Mouse (Mus musculus) cerebellum, adult 2 months (tissue): ENCODE measurements around the gene Atg13. TPM values are rescaled to one million over a fixed set of nuclear protein-coding genes. Genes with fewer than 3 reads are reported as not detected.

Experiments
- DNase-seq, 2 experiments: peaks; one replicate each; pipeline ENCODE4 v3.0.0; 2021
- H3K27ac ChIP-seq: fragments of 200-500 bp; 2 replicates; pipeline ENCODE4 v1.5.1; 2012; ENCODE audit warnings: low read length, control low read depth, inconsistent platforms; ENCODE audit not compliant: insufficient read depth
- H3K27me3 ChIP-seq: fragments of 200-500 bp; 2 replicates; pipeline ENCODE4 v1.6.1; 2012; ENCODE audit warnings: inconsistent platforms, mild to moderate bottlenecking, low read length, moderate library complexity; ENCODE audit not compliant: control insufficient read depth, insufficient read depth
- H3K4me1 ChIP-seq: fragments of 200-500 bp; 2 replicates; pipeline ENCODE4 v1.6.1; 2011; ENCODE audit warnings: low read length; ENCODE audit not compliant: control insufficient read depth, insufficient read depth
- H3K4me3 ChIP-seq: fragments of 200-500 bp; replicated peaks from 2 replicates; pipeline ENCODE3; 2011; ENCODE audit warnings: mild to moderate bottlenecking, low read depth, low read length, control low read depth; ENCODE audit not compliant: insufficient read depth
- CTCF ChIP-seq: fragments of 200-500 bp; IDR thresholded peaks from 2 replicates; pipeline ENCODE4 v1.5.1; 2011; ENCODE audit warnings: low read depth, mild to moderate bottlenecking, control low read depth, low read length, moderate library complexity, borderline replicate concordance; ENCODE audit not compliant: insufficient read depth
- POLR2A ChIP-seq: fragments of 200-500 bp; IDR thresholded peaks from 2 replicates; pipeline ENCODE4 v1.6.1; 2011; ENCODE audit warnings: low read length, control low read depth, borderline replicate concordance; ENCODE audit not compliant: insufficient read depth
- WGBS: fragments of 180-500 bp; shearing (Covaris S2); methylation state at CpG from one replicate; pipeline ENCODE4 v1.1.7; 2018; 5-methylcytosine and 5-hydroxymethylcytosine counted together
- polyA plus RNA-seq: library from polyadenylated mRNA; depleted of rRNA; stranded (reverse); fragments of >200 nt; gene quantifications from 2 replicates; pipeline ENCODE4 v1.2.3, GENCODE M21; 2012

The Atg13 gene
- polyA plus RNA-seq, 1 experiment, result 126 TPM

DNA sequence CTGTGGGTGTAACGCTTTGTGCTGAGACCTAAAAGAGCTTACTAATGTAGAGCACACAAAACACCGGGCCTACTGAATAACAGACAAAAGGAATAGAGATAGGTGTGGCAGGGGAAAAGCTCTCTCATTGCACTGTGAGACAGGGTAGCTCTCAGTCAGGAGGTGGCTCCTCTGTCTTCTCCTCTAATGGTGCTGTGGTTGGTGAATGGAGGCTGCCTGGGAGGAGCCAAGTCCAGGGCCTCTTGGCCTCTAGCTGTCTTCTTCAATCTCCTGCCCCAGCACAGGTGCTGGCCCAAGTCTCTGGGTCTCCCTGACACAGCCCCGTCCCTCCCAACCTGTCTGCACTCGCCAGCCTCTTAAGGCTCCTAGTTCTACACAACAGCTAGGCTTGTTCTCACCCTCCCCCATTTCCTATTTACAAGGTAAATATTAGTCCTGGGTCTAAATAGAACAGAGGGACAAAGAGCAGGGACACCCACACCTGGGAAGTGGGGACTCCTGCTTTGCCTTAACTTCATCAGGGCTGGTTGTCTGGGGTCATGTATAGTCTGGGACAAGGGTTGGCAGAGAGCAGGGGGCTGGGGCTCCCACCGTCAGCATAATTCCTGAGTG, 73.5 kb downstream of the Atg13 start:
- H3K27ac ChIP-seq, result no peak overlapping the region
- no peaks in the 10 kb centered on the region for H3K27me3 ChIP-seq
- no peak for TF ChIP-seq CTCF
- TF ChIP-seq POLR2A, result no peak
- WGBS, result 87% methylated on average over 5 of the region's 5 CpGs
- DNase-seq, result no peak
- H3K4me1 ChIP-seq, result peaks cover 21% of the 10 kb centered on the region
- H3K4me3 ChIP-seq, result no peak overlapping the region

DNA sequence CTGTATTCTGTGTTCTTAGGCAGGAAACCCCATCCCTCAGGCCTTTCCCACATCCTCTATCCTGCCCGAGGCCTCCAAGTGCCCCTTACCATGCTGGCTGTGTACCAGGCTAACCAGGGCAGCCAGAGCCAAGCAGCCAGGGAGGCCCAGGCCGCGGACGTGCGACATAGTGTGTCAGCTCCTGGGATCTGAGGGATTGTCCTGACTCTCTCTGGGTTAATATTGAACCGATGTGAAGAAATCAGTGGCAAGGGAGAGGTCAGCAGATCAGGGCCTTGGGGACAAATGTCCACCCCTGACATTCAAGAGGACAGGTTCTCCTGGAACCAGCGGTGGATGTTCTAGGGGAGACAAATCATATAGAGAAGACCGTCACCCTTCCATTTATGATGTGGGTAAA, 74.1 kb downstream of the Atg13 start, which contains the start of gene F2:
F2 (minus strand) TSS at position 186 of the 400 bp plus-strand sequence.
- H3K4me1 ChIP-seq, result peaks cover 21% of the 10 kb centered on the region
- H3K4me3 ChIP-seq, result no peak within 1 kb of the TSS
- H3K27ac ChIP-seq, result peak within 1 kb of the TSS; percentile 29
- DNase-seq, result no peak
- WGBS, result 88% methylated on average over 8 of the region's 8 CpGs
- H3K27me3 ChIP-seq, result no peaks in the 10 kb centered on the region
- TF ChIP-seq POLR2A, result no peak
- no peak for TF ChIP-seq CTCF

DNA sequence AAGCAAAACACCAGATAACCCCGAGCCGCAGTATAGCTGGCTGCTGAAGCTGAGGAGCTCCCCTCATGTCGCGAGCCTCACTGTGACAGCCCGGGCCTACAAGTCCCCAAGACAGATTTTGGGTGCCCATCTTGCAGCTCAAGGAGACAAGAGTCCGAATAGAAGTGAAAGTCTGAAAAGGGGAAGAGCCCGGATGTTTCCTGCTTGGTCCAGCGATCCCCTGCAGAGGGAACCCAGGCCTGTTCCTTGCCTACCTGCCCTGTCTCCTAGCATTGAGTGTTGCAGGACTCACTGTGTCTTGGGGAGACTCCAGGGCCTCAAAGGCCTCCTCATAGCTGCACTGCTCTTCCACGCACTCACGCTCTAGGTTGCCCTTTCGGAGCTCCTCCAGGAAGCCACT, 74.9 kb downstream of the Atg13 start:
- Histone ChIP-seq H3K4me3 (no peak overlapping the region), H3K27me3 (no peaks in the 10 kb centered on the region), H3K27ac (peak overlapping the region; percentile 29), H3K4me1 (peaks cover 21% of the 10 kb centered on the region)
- TF ChIP-seq POLR2A (no peak), CTCF (no peak)
- no peak for DNase-seq
- 79% methylated on average over 11 of the region's 11 CpGs for WGBS

DNA sequence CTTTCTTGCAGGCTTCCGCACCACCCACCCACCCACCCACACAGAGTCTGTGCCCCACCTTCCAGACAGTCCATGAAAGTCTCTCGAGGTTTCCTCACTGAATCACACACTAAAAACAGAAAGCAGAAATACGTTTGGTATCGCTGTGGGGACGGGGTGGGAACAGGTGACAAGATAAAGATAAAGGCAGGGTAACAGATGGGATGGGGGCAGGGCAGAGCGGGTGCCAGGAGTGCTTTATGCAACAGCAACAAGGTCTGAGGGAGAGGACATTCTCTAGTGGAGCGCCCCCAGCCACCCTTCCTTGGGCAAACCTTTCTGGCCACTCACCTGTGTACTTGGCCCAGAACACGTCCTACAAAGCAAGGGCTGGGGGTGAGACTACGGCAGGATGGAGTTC, 75.5 kb downstream of the Atg13 start:
- H3K27me3 ChIP-seq, result no peaks in the 10 kb centered on the region
- peaks cover 21% of the 10 kb centered on the region for H3K4me1 ChIP-seq
- no peak overlapping the region for H3K4me3 ChIP-seq
- H3K27ac ChIP-seq, result peak overlapping the region; percentile 29
- peak; percentile 41 to 60 for DNase-seq
- no peak for TF ChIP-seq CTCF
- no peak for TF ChIP-seq POLR2A
- WGBS, result 23% methylated on average over 9 of the region's 9 CpGs

DNA sequence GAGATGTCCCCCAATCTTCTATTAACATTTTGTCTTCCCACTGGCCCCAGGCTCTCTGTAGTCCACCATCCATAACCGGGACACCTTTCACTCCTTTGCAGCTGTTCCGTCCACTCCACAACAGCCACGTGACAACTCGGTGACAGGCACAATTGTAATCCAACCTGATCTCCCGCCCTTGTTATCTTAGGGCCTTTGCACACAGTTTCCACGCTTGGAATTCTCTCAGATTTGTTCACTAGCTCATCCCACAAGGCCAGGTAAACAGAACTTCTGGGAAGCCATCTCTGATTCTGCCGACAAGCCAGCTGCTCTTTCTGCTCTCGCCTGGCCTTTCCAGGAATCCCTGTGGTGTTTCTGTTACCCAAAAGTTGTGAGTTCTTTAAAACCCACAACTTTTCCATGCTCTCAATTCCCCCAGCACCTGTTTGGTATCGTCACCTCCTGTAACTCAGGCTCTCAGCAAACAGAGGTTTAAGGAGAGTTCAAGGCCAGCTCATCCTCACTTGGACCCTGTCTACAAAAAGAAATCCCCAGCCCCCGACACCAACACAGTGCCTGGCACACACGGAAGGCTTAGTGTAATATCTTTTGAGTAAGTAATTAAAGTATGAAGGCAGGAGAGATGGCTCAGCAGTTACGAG, 76.9 kb downstream of the Atg13 start:
- no peak for DNase-seq
- Histone ChIP-seq H3K4me3 (no peak overlapping the region), H3K4me1 (peaks cover 21% of the 10 kb centered on the region), H3K27ac (no peak overlapping the region), H3K27me3 (no peaks in the 10 kb centered on the region)
- WGBS, result 81% methylated on average over 12 of the region's 12 CpGs
- TF ChIP-seq POLR2A (no peak), CTCF (no peak)

DNA sequence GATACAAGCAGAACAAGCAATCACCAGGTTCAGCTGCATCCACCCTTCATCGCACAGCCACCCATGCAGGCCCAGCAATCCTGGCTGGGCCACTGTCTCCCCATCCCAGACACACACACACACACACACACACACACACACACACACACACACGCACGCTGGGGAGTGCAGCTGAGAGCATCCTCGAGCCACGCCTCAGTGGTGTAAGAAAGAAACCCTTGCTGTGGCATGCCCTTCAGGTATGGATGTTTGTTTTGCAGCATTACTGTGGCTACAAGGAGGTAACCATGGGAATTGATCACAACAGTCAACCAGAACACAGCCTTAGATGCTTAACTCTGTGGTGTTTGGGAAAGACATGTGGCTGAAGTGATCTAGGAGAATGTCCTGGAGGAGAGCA, 78.1 kb downstream of the Atg13 start:
- H3K27ac ChIP-seq, result no peak overlapping the region
- H3K27me3 ChIP-seq, result no peaks in the 10 kb centered on the region
- H3K4me3 ChIP-seq, result no peak overlapping the region
- no peak for DNase-seq
- H3K4me1 ChIP-seq, result peaks cover 21% of the 10 kb centered on the region
- TF ChIP-seq POLR2A (no peak), CTCF (no peak)
- 78% methylated on average over 5 of the region's 5 CpGs for WGBS

DNA sequence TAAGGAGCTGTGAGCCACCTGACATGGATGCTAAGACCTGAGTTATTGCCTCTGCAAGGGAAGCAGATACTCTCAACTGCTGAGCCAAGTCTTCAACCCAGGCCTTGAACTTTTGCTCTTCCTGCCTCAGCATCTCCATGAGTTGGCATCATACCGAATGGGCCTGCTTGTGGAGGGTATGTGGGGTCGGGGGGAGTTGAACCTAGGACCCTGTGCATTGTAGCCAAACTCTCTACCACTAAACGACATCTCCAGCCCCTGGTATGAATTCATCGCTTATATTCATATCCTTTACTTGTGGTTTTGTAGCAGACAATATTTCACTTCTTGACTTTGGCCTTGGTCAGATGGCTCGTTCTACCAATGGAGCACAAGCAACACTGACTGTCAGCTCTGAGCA, 78.5 kb downstream of the Atg13 start:
- DNase-seq, result no peak
- Histone ChIP-seq H3K27me3 (no peaks in the 10 kb centered on the region), H3K4me3 (no peak overlapping the region), H3K4me1 (peaks cover 21% of the 10 kb centered on the region), H3K27ac (no peak overlapping the region)
- WGBS, result 87% methylated on average over 5 of the region's 5 CpGs
- no peak for TF ChIP-seq POLR2A
- no peak for TF ChIP-seq CTCF

DNA sequence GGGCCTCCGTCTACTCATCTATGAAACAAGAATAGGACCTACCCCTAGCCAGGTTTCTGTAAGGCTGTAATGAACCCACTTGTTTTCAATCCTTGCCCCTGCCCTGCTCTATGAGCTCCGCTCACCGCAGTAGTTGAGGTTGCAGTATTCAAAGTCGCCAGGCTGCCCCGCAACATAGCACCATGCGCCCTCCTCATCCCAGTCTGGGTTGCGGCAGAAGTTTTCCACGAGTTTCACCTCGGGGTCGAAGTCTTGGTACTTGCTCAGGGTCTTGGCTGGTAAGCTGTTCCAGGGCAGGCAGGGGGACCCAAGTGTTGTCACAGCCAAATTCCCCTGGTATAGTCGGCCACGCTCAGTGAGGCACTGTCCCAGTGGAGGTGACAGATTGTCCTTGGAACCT, 80.0 kb downstream of the Atg13 start:
- DNase-seq, result no peak
- H3K4me1 ChIP-seq, result peaks cover 12% of the 10 kb centered on the region
- no peak for TF ChIP-seq POLR2A
- TF ChIP-seq CTCF, result no peak
- WGBS, result 89% methylated on average over 12 of the region's 12 CpGs
- H3K27ac ChIP-seq, result no peak overlapping the region
- H3K4me3 ChIP-seq, result no peak overlapping the region
- no peaks in the 10 kb centered on the region for H3K27me3 ChIP-seq
